Mouse (Mus musculus): ENCODE data around the gene Trim34a. TPM values are rescaled to one million over a fixed set of nuclear protein-coding genes. Genes with fewer than 3 reads are reported as not detected.
"Not testable (repeated sequence)": the region's sequence is repeated elsewhere in the genome, so short reads cannot be mapped to it uniquely, and the experiment has no call there.

Trim34a gene
- polyA plus RNA-seq (2017; shearing (Covaris generic)): 10 to 100 TPM; 48.2 to 67.3 TPM

DNA sequence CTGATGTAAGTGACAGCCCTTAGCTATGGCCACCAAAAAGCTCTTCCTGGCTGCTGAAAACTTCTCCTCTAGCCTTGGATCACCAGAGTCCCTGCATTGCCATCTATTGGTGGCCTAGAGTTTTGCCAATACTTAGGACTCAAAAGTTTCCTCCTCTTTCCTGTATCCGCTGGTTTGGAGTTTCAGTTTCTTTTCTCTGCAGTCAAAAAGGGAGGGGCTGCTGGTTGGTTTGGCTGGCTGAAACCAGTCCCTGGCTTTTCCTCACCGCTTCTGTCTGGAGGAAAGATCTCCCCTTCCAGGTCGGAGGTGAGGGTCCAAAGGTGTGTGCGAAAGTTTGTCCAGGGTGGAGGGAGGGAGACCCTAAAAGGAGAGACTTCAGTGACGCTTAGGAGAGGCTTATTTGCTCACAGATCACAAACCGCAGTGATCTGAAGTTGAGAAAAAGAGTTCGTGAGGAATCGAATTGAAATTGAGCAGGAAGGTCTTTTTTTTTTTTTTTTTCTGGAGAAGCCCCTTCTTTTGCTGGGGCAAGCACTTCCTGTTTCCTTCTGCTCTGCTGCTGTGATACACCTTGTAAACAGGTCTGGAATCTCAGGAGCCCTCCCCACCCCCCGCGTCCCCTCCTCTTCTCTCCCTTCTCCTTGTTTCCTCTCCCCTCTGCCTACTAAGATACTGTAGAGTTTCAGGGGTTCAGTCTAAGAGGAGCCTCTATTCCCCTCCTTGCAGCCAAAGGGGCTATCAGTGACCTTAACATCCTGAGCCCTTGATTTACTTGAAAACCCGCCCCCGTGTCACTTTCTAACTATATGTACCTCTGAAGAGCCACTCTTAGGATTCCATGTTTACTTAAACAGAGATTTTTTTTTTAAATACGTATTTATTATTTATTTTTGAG lies at the start of gene Trim34a:
Gene Trim34a, plus strand, starts transcription at position 171 of the 895 bp plus-strand sequence.
- ATAC-seq: peak; percentile 98

DNA sequence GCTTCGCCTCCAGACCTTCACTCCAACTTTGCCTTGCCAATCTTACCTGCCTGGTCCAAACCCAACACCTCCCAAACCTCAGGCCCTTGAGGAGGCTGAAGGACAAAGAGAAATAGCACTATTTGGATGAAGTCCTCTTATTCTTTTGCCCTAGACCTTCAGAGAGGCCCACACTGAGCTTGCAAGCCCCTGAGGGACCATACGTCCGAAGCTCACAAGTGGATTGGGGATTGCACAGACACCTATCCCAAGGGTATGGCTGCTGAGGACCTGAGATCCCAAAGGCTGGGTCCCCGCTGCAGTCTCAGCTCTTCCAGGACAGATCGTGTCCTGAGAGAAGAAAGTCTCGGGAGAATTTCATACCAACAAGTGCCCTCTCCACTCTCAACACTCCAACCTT lies 48.4 kb upstream of the Trim34a start, which contains the start of gene Olfr649:
Gene Olfr649, minus strand, starts transcription at position 101 of the 400 bp plus-strand sequence.
- ATAC-seq: no peak

DNA sequence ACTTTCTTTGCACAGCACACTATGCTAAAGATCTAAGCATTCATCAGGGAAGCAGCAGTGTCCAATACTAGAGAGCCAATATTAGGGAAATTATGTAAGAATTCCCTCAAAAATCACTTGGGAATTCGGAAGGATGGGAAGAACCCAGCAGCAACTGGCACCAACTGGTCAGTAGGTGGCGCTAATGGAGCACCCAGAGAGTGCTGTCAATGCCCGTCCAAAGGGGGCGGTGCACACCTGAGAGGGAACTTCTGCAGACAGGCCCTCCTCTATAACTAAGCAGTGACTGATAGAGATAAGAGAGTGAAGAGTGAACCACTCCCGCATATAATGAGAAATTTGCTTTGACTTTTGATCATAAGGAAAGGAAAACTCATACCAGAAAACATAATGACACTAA lies 44.4 kb upstream of the Trim34a start:
- peak; percentile 86 for ATAC-seq

DNA sequence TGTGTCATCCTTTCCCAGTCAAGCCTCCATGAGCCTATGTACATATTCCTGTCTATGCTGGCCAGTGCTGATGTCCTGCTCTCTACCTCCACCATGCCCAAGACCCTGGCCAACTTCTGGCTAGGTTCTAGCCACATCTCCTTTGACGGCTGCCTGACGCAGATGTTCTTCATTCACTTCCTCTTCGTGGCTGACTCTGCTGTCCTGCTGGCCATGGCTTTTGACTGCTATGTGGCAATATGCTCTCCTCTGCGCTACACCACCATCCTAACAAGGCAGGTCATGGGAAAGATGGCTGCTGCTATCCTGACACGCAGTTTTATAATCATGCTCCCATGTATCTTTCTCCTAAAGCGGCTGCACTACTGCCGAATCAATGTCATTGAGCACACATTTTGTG lies 38.1 kb upstream of the Trim34a start:
- no peak for ATAC-seq

DNA sequence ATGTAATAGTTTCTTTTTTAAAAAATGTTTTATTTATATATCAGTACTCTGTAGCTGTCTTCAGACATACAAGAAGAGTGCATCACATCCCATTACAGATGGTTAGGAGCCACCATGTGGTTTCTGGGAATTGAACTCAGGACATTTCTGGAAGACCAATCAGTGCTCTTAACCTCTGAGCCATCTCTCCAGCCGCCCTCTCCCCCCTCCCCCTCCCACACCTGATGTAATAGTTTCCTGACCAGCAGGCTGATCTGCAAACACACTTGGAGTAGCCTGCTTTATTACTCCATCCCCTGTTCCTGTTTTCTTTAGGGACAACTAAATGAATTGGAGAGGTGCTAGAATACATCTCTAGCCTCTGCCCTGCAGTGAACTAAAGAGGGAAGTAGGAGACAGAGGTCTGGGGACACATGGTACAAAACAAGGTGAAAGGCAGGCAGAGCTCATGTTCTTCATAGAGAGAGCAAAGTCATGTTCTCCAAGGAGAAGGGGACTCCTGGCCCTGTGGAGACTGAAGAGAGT lies 28.2 kb upstream of the Trim34a start:
- ATAC-seq: no peak

DNA sequence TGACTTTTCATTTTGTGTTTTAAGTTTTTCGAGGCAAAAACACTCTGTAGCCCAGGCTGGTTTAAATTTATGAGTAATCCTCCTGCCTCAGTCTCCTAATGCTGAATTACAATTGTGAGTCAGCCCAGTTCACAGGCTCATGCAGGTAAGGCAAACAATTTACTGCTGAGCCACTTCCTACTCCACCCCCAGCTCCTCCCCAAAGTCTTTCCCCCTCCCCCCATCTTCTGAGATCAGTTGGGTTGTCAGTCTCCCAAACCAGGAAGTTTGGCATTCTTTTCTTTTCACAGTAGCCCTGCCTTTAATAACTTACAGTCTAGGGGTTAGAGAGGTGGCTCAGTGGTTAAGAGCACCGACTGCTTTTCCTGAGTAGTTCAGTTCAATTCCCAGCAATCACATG lies 26.4 kb upstream of the Trim34a start:
- ATAC-seq: peak; percentile 52

DNA sequence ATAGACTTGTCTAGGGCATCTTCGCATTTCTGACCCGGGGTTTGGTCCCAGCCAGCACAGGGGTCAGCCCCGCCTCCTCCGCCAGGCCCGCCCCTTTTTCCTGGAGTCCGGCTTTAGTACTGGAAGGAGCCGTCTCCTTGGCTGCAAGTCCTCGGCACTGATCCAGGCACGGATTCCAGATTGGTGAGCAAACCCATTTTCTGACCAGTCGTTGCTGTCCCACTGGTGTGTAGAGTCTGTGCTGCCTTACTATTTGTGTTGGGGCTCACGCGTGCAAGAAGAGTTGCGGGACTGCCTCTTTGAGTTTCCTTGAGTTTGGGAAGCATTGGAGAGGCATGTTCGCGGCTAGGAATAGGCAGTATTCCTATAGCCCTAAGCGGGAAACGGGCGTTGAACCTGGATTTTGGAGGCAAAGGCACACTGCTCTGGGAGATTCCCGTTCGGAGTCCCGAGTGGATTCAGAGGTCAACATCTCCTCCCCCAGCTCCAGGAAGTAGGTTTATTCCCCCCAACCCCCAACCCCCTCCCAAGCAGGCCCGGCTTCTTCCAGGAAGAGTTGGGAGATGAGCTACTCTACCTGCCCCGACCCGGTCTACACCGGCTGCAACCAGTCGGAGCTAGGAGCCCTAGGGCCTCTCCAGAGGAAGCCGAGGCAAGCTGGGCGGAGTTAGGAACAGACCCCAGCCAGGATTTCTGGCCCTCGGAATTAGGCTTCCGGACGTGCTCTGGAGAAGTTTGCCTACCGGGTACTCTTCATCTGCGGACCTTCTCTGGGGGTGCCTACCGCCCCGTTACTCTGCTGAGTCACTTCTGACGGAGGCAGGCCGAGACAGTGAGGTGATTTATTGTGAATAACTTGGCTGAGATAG lies 25.3 kb upstream of the Trim34a start, which contains the start of gene Trim6:
Gene Trim6, plus strand, starts transcription at position 93 of the 869 bp plus-strand sequence.
- no peak for ATAC-seq

DNA sequence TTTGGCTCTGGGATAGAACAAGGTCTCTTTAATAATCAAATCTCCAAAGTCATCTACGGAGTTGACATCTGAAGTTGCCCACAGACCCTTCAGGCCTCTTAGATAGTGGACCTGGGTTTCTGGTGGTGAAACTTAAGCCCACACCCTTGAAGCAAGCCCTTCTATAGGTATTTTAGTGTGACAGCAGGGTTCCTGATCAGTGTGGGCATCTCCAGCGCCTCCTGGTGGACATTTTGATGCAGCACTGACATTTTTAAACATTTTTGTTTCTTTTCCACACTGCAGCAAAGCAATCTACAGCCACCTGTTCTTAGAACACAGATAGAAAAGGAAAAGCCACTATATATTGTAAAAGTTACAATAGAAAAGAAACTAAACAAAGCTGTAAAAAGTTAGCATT lies 13.1 kb upstream of the Trim34a start:
- peak; percentile 68 for ATAC-seq

DNA sequence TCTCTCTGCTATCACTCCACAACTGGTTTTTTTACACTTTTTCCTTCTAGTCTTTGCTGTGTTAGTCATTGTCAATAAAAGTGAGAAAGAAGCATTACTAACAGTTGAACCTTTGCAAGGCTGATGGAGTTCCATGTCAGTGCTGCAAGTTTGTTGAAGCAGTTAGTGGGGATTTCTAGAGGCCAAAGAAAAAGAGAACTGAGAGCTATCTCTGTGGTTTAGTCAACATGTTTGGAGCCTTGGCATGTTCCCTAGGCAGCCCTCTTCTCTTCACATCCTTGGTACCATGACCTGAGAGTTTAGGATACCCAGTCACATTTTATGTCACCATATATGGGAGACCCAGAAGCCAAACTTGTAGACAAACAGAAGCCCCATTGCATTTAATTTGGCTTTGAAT lies 3.4 kb upstream of the Trim34a start:
- ATAC-seq: no peak

DNA sequence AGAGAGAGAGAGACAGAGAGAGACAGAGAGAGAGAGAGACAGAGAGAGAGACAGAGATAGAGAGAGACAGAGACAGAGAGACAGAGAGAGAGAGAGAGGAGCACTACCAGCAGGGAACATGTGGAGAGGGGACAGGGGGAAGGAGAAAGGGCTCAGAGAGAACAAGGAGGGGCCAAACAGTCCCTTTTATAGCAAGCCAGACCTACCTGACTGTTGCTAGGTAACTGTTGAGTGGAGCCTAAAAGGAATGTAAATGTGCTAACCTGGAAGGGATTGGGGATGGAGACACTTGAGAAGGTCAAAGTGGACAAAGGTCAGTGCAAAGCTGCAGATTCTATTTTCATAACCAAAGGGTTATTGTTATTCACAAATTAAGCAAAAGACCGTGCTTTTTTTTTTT lies 641 bp upstream of the Trim34a start:
- ATAC-seq: no peak

DNA sequence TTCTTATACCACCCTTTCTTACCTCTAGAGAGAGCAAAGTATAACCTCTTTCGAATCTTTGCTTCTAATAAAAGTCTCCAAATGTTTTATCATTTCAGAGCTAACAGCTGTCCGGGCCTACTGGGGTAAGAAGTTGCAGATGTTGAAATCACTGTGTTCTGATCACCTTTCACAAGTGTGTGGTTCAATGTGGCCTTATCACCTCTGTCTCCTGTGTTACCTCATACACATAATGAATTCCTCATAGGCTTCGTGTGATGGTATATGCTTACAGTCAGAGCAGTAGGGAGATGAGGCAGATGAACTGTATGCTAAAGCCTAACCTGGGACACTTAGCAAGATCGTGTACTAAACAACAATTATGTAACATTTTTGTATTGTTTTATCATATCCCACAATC lies 16.1 kb downstream of the Trim34a start:
- ATAC-seq: not testable (repeated sequence)

DNA sequence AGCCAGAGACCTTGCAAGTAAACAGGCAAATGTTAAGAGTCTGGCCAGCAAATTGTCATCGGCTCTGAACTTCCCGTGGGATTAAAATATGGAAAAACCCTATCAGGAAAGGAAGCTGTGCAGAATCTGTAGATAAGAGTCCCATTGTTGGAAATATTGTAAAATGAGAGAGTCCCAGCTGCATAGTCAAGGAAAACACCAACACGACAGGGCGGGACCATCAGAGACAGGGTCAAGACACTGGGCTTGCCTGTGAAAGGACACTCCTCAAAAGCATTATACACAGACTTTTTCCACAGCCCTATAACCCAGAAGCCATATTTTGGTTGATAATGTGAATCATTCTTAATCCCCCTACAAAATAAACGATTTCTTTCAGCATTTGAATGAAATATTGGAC lies 21.1 kb downstream of the Trim34a start:
- not testable (repeated sequence) for ATAC-seq

DNA sequence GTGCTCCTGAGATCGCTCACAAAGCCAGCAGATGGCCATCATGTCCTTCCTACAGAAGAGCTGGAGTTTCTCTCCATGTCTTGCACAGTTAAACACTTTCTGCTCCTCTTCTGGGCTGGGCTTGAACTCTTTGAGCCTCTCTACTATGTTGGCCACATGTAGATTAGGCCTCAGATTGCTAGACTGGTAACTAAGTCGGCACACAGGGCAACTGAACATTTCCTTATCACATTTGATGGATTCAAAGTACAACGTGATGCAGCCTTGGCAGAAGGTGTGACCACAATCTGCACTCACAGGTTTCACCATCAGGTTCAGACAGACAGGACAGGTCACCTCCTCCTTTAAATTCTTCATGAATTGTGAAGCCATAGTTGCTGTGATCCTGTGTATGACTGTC lies 35.1 kb downstream of the Trim34a start:
- ATAC-seq: not testable (repeated sequence)

DNA sequence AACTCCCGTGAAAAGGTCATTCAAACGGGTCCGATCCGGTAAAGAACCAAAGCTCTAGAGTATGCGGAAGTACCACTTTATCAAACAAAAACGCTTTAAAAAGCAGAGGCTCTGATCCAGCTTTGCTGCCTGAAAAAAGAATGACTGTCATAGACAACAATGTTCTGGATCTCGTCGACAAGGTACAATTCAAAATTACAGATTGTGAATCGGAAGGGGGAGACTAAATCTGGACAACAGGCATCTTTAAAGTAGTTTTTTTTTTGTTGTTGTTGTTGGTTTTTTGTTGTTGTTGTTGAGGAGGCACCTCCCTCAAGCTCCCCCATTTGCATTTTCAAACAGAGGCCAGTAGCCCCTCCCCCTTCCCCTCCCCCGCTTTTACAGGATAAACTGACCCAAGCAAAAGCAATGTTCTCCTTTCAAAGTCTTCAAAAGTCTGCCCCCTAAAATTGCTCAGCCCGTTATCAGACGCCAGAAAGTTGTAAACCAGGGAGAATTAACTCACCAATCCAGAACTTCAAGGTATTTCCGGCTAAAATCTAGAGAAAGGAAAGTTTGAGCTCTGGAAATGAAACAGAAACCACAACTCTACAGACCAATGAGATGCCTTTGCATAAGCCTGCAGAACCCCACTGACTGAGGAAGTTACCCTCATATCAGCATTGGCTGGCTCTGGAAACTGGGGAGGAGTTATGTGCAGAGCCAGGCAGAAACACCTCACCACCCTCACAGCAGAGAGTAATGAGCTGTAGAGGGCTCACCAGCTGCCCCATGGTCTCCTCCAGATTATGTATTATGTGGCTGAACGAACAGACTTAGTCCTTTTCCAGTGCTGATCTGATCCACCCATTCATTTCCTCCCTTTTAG lies 43.6 kb downstream of the Trim34a start, which contains the start of gene Trim5:
Gene Trim5, minus strand, starts transcription at position 519 of the 868 bp plus-strand sequence.
- ATAC-seq: peak; percentile 88

DNA sequence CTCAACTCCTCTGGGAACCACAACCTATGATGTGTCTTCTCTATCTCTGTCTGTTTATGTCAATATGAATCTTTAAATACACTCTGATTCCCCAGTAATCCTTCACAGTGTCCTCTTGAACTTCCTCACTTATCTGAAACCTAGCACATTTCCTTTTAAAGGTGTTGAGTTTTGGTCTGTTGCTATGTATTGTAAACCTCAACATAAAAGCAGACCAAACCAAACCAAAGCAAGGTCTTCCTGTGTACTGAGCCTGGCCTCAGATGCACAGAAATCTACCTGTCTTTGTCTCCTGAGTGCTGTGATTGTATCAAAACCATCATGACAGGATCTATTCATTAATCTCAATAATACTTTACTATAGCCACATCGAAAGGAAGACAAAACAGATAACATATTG lies 46.4 kb downstream of the Trim34a start:
- peak; percentile 26 for ATAC-seq

DNA sequence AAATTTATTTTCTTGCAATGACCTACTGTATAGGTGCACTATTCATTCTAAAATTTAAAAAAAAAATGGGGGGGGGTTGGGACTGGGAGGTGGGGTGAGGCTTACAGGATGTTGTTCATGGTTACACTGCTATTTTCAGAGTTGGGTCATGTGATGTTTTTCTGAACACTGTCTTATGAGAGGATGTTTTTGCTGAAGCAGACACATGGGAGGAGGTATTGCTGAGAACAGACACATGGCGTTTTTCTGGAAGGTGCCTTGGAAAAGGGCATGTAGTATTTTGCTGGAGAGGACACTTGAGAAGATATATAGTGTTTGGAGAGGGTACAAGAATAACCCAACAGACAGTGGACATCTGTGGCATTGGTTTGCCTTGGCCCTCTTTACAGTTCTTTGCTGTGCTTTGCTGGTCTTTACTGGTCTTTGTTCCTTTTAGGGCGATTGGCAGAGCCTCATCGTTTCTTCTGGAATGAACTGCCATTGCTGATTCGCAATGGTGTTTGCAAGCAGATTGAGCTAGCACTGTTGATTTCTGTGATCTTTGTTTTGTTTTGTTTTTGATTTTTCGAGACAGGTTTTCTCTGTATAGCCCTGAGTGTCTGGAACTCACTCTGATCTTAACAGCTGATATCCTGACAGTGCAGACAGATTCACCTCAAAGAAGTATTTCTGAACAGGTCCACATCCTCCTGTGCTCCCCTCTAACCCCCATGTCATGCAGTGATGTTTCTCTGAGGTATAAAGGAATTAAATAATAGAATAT lies 47.6 kb downstream of the Trim34a start:
- ATAC-seq: peak; percentile 49

Other genes with a start within 250 kb of the Trim34a start
- gene Olfr638, start 245.7 kb upstream of the Trim34a start, polyA plus RNA-seq (2017; shearing (Covaris generic)): not detected
- gene Olfr639, start 227.2 kb upstream of the Trim34a start, polyA plus RNA-seq (2017; shearing (Covaris generic)): not detected
- not detected for gene Olfr640, start 218.9 kb upstream of the Trim34a start, polyA plus RNA-seq (2017; shearing (Covaris generic))
- not detected for gene Olfr641, start 209.0 kb upstream of the Trim34a start, polyA plus RNA-seq (2017; shearing (Covaris generic))
- under 1 TPM in 1 of 2 experiments, not detected in 1; 0.07 TPM for gene Olfr642, start 191.8 kb upstream of the Trim34a start, polyA plus RNA-seq (2017; shearing (Covaris generic))
- gene 4930516K23Rik, start 183.0 kb upstream of the Trim34a start, polyA plus RNA-seq (2017; shearing (Covaris generic)): not detected
- not detected for gene Olfr644, start 172.6 kb upstream of the Trim34a start, polyA plus RNA-seq (2017; shearing (Covaris generic))
- gene Olfr645, start 159.0 kb upstream of the Trim34a start, polyA plus RNA-seq (2017; shearing (Covaris generic)): not detected
- gene Olfr646, start 139.6 kb upstream of the Trim34a start, polyA plus RNA-seq (2017; shearing (Covaris generic)): not detected
- not detected for gene Ubqln5, start 114.6 kb upstream of the Trim34a start, polyA plus RNA-seq (2017; shearing (Covaris generic))
- gene Olfr643, start 107.1 kb upstream of the Trim34a start, polyA plus RNA-seq (2017; shearing (Covaris generic)): not detected
- gene Ubqln3, start 101.2 kb upstream of the Trim34a start, polyA plus RNA-seq (2017; shearing (Covaris generic)): not detected
- gene Ubqlnl, start 93.9 kb upstream of the Trim34a start, polyA plus RNA-seq (2017; shearing (Covaris generic)): not detected
- gene Olfm5, start 79.6 kb upstream of the Trim34a start, polyA plus RNA-seq (2017; shearing (Covaris generic)): not detected
- under 1 TPM; 0.28 to 0.47 TPM for gene Olfr648, start 61.1 kb upstream of the Trim34a start, polyA plus RNA-seq (2017; shearing (Covaris generic))
- gene Olfr649, start 48.5 kb upstream of the Trim34a start, polyA plus RNA-seq (2017; shearing (Covaris generic)): not detected
- 1 to 10 TPM in 1 of 2 experiments, not detected in 1; 1.8 TPM for gene Trim6, start 25.7 kb upstream of the Trim34a start, polyA plus RNA-seq (2017; shearing (Covaris generic))
- gene Trim5, start 43.6 kb downstream of the Trim34a start, polyA plus RNA-seq (2017; shearing (Covaris generic)): 10 to 100 TPM; 34.0 to 38.2 TPM
- 100 to 1,000 TPM; 132 to 142 TPM for gene Trim12a, start 71.0 kb downstream of the Trim34a start, polyA plus RNA-seq (2017; shearing (Covaris generic))
- 1 to 10 TPM in 1 of 2 experiments, under 1 TPM in 1; 0.53 to 1.0 TPM for gene Trim34b, start 85.0 kb downstream of the Trim34a start, polyA plus RNA-seq (2017; shearing (Covaris generic))
- 10 to 100 TPM; 16.2 to 20.3 TPM for gene Trim12c, start 108.9 kb downstream of the Trim34a start, polyA plus RNA-seq (2017; shearing (Covaris generic))
- gene Trim30b, start 125.4 kb downstream of the Trim34a start, polyA plus RNA-seq (2017; shearing (Covaris generic)): 1 to 10 TPM; 1.6 to 4.0 TPM
- 1 to 10 TPM; 1.1 to 1.7 TPM for gene Trim30c, start 156.4 kb downstream of the Trim34a start, polyA plus RNA-seq (2017; shearing (Covaris generic))
- gene Trim30a, start 220.7 kb downstream of the Trim34a start, polyA plus RNA-seq (2017; shearing (Covaris generic)): 10 to 100 TPM; 77.9 to 80.9 TPM

All from activated CD4-positive, CD25-positive, alpha-beta regulatory T cell, adult 4 months (primary cell).